Mouse (Mus musculus): Measurements from ENCODE around the gene Slc36a2. TPM values are rescaled to one million over a fixed set of nuclear protein-coding genes. Genes with fewer than 3 reads are reported as not detected.

Gene Slc36a2
- polyA plus RNA-seq, 1 experiment = 0.56 TPM

DNA sequence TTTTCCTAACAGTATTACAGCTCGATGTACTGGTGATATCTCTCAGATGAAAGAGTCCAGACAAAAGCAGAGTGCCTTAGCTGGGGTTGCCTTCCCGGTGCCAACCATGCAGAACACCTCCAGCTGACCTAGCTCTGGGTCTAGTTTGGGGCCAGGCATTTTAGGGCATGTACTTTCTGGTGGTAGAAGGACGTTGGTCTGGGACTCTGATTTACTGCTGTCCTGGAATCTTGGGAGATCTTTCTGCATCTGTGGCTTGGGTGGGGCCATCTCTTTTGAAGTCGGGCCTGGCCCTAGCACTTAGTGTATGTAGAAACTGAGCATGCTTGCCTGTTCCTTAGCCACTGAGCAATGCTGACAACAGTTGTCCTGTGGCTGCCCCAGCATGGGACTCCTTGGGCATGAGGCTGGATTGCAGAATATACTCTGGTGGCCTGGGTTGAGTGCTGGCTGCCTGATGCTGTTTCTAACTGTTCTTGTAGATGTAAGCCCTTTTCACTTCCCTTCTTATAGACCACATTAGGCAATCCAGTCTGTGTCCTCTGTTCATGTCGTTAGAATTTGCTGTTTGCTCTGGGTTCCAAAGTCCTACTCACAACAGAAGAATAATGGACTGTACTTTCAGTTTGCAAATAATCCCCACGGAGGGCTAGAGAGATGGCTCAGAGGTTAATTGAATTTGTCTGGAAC lies 23.3 kb upstream of the Slc36a2 start:
- no peaks in the 10 kb centered on the region for H3K36me3 ChIP-seq (ENCODE audit: control insufficient read depth, insufficient read depth, low read length)
- H3K27ac ChIP-seq (ENCODE audit: control insufficient read depth, insufficient read depth, low read depth, low read length) = no peak overlapping the region
- no peaks in the 10 kb centered on the region for H3K27me3 ChIP-seq (ENCODE audit: control insufficient read depth, insufficient read depth, low read length)
- H3K4me3 ChIP-seq (ENCODE audit: control insufficient read depth, low read depth, low read length) = no peak overlapping the region
- TF ChIP-seq POLR2A (IDR thresholded peaks at IDR 0.05; ENCODE audit: control insufficient read depth, low read depth, low read length) = no peak
- no peak for TF ChIP-seq CTCF (IDR thresholded peaks at IDR 0.05; ENCODE audit: control insufficient read depth, insufficient read depth, insufficient replicate concordance, low read depth, low read length)
- H3K4me1 ChIP-seq (ENCODE audit: control insufficient read depth, insufficient read depth, low read length) = peaks cover 2% of the 10 kb centered on the region; the same call in 1 of the 2 replicates

DNA sequence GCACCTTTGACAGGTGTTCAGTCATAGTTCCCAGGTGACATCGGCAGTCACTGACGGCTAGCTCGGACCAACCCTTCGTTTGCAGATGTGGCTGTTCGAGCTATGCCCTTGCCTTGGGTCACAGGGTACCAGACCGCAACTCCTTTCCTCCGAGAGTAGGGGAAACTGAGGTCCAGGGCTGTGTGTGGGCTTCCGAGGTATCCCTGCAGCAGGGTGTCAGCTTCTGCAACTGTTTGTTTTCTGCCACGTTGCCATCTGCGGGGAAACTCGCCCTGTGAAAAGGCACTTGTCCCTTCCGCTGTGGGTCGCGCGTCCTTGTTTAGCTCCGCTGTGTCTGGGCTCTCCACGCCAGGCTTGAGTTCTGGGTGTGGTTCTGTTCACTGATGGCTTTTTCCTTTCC lies 19.7 kb upstream of the Slc36a2 start:
- Histone ChIP-seq H3K4me3 (ENCODE audit: control insufficient read depth, low read depth, low read length) (peak overlapping the region; percentile 93), H3K36me3 (ENCODE audit: control insufficient read depth, insufficient read depth, low read length) (no peaks in the 10 kb centered on the region), H3K4me1 (ENCODE audit: control insufficient read depth, insufficient read depth, low read length) (peaks cover 2% of the 10 kb centered on the region; the same call in 1 of the 2 replicates), H3K27me3 (ENCODE audit: control insufficient read depth, insufficient read depth, low read length) (no peaks in the 10 kb centered on the region), H3K27ac (ENCODE audit: control insufficient read depth, insufficient read depth, low read depth, low read length) (peak overlapping the region; percentile 9; the same call in 1 of the 2 replicates)
- TF ChIP-seq CTCF (IDR thresholded peaks at IDR 0.05; ENCODE audit: control insufficient read depth, insufficient read depth, insufficient replicate concordance, low read depth, low read length) (no peak), POLR2A (IDR thresholded peaks at IDR 0.05; ENCODE audit: control insufficient read depth, low read depth, low read length) (no peak)

DNA sequence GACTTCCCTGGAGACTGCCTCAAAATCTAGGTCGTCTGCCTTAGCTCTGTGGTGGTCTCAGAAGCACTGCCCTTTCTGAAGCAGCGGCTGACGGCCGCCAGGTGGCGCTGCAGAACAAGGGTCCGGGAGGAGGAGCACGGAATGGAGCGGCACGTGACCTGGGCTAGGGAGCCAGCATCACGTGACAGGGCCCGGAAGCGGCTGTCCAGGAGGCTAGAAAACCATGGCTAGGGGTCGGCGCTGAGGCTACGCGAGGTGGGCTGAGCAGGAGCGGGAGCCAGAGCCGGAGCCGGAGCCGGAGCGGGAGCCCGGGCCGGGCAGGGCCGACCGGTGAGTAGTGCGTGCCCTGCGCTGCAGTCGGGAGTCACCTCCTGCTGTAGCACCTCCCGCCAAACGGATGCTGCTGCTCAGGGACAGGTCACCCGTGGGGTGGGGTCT lies 19.3 kb upstream of the Slc36a2 start, which contains the start of gene Slc36a1:
Gene Slc36a1, plus strand, starts transcription at position 192 of the 438 bp plus-strand sequence.
- Histone ChIP-seq H3K4me1 (ENCODE audit: control insufficient read depth, insufficient read depth, low read length) (peaks cover 2% of the 10 kb centered on the region; the same call in 1 of the 2 replicates), H3K27ac (ENCODE audit: control insufficient read depth, insufficient read depth, low read depth, low read length) (peak within 1 kb of the TSS; percentile 9; the same call in 1 of the 2 replicates), H3K36me3 (ENCODE audit: control insufficient read depth, insufficient read depth, low read length) (no peaks in the 10 kb centered on the region), H3K4me3 (ENCODE audit: control insufficient read depth, low read depth, low read length) (peak within 1 kb of the TSS; percentile 93), H3K27me3 (ENCODE audit: control insufficient read depth, insufficient read depth, low read length) (no peaks in the 10 kb centered on the region)
- TF ChIP-seq POLR2A (IDR thresholded peaks at IDR 0.05; ENCODE audit: control insufficient read depth, low read depth, low read length) = peak; percentile 61; the same call in 1 of the 2 replicates
- peak; percentile 100 for TF ChIP-seq CTCF (IDR thresholded peaks at IDR 0.05; ENCODE audit: control insufficient read depth, insufficient read depth, insufficient replicate concordance, low read depth, low read length)

DNA sequence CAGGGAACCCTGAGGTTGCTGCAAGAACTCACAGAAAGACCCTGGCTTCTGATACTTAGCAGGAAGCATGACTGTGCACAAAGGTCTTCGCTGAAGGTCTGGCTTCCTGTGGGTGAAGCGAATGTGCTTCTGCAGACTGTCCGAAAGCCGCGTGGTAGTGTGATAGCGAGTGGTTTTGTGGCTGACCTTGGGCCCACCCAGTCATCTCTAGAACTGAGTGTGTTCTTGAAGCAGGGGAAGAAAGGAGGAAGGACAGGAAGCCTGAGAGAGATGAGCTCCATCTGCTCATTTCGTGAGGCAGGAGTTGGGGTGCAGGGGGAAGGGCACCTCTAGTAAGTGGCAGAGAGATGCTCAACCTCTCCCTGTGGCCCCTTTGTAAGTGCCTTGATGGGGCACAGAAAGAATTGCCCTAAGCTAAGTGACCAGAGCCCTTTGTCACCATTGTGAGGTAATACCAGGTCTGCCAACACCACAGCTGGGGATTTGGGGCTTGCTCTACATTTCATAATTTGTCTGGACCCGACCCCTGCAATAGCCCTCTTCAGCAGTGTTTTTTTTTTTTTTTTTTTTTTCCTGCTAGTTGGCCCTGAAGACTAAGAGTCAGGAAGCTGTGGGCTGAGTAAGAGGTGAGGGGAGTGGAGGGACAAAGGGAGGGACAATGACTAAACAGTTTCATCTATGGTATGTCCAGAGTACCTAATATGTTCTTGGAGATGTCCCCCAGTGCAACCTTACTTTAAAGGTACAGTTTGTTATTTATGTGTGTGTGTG lies 13.0 kb upstream of the Slc36a2 start:
- Histone ChIP-seq H3K4me1 (ENCODE audit: control insufficient read depth, insufficient read depth, low read length) (no peaks in the 10 kb centered on the region), H3K27me3 (ENCODE audit: control insufficient read depth, insufficient read depth, low read length) (no peaks in the 10 kb centered on the region), H3K36me3 (ENCODE audit: control insufficient read depth, insufficient read depth, low read length) (no peaks in the 10 kb centered on the region), H3K27ac (ENCODE audit: control insufficient read depth, insufficient read depth, low read depth, low read length) (no peak overlapping the region), H3K4me3 (ENCODE audit: control insufficient read depth, low read depth, low read length) (peak overlapping the region; percentile 59)
- TF ChIP-seq CTCF (IDR thresholded peaks at IDR 0.05; ENCODE audit: control insufficient read depth, insufficient read depth, insufficient replicate concordance, low read depth, low read length) (no peak), POLR2A (IDR thresholded peaks at IDR 0.05; ENCODE audit: control insufficient read depth, low read depth, low read length) (no peak; the same call in 1 of the 2 replicates)

DNA sequence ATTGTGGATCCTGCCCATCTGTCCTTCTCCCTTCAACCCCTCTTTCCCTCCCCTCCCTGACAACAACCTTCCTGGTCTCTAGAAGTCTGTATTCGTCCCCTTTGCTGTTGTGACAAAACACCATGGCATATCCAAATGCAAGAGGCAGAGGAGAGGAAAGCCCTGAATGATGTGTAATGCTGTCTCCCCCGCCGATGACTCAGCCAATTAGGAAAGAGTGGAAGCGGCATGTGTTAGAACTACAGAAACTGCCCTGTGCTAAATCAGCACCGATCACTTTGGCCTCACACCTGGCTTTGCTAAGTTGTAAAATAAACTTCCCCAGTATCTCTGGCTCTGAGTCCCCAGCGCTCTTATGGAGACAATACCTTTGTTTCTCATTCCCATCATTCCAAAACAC lies 12.2 kb upstream of the Slc36a2 start:
- H3K27me3 ChIP-seq (ENCODE audit: control insufficient read depth, insufficient read depth, low read length) = no peaks in the 10 kb centered on the region
- H3K4me1 ChIP-seq (ENCODE audit: control insufficient read depth, insufficient read depth, low read length) = no peaks in the 10 kb centered on the region
- peak overlapping the region; percentile 59 for H3K4me3 ChIP-seq (ENCODE audit: control insufficient read depth, low read depth, low read length)
- TF ChIP-seq CTCF (IDR thresholded peaks at IDR 0.05; ENCODE audit: control insufficient read depth, insufficient read depth, insufficient replicate concordance, low read depth, low read length) = no peak
- TF ChIP-seq POLR2A (IDR thresholded peaks at IDR 0.05; ENCODE audit: control insufficient read depth, low read depth, low read length) = no peak
- H3K27ac ChIP-seq (ENCODE audit: control insufficient read depth, insufficient read depth, low read depth, low read length) = no peak overlapping the region
- no peaks in the 10 kb centered on the region for H3K36me3 ChIP-seq (ENCODE audit: control insufficient read depth, insufficient read depth, low read length)

DNA sequence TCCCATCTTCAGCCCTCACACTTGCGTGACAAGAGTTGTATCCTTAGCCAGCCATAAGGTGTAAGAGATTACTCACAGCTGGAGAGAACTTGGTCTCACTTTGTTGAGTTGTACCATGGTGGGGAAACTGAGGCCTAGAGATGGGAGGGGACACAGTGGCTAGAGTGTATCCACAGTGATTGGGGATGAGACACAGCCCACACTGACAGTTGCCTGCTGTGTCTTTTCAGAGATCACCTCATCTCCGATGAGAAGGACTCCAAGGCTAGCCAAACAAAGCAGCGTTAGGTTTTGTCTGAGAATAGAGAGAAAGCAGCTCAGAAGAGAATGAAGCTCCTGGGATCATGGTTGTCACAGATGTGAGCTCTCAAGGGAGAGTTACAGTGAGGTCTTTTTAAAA lies 5.3 kb upstream of the Slc36a2 start:
- Histone ChIP-seq H3K4me1 (ENCODE audit: control insufficient read depth, insufficient read depth, low read length) (peaks cover 2% of the 10 kb centered on the region; the same call in 1 of the 2 replicates), H3K27ac (ENCODE audit: control insufficient read depth, insufficient read depth, low read depth, low read length) (no peak overlapping the region), H3K4me3 (ENCODE audit: control insufficient read depth, low read depth, low read length) (no peak overlapping the region), H3K27me3 (ENCODE audit: control insufficient read depth, insufficient read depth, low read length) (no peaks in the 10 kb centered on the region), H3K36me3 (ENCODE audit: control insufficient read depth, insufficient read depth, low read length) (no peaks in the 10 kb centered on the region)
- no peak for TF ChIP-seq POLR2A (IDR thresholded peaks at IDR 0.05; ENCODE audit: control insufficient read depth, low read depth, low read length)
- no peak for TF ChIP-seq CTCF (IDR thresholded peaks at IDR 0.05; ENCODE audit: control insufficient read depth, insufficient read depth, insufficient replicate concordance, low read depth, low read length)

DNA sequence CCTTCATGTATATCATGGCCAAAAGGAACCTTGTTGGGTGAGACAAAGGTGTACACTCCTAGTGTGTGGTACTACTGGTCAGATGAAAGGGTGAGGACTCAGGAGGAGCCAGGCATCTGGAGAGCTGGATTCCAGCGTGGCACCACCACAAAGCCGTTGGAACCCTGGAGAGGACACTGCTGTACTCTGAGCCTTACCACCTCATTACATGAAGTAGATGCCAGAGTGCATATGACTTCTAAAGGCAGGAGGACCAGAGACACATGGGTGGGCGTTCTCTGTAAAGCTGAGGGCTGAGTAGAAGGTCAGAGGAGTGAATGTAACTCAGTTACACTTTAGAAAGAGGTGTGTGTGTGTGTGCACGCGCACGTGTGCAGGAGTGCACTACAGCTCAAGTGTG lies 2.9 kb upstream of the Slc36a2 start:
- H3K4me1 ChIP-seq (ENCODE audit: control insufficient read depth, insufficient read depth, low read length) = peaks cover 2% of the 10 kb centered on the region; the same call in 1 of the 2 replicates
- no peak overlapping the region for H3K27ac ChIP-seq (ENCODE audit: control insufficient read depth, insufficient read depth, low read depth, low read length)
- TF ChIP-seq POLR2A (IDR thresholded peaks at IDR 0.05; ENCODE audit: control insufficient read depth, low read depth, low read length) (no peak), CTCF (IDR thresholded peaks at IDR 0.05; ENCODE audit: control insufficient read depth, insufficient read depth, insufficient replicate concordance, low read depth, low read length) (no peak)
- H3K36me3 ChIP-seq (ENCODE audit: control insufficient read depth, insufficient read depth, low read length) = no peaks in the 10 kb centered on the region
- no peaks in the 10 kb centered on the region for H3K27me3 ChIP-seq (ENCODE audit: control insufficient read depth, insufficient read depth, low read length)
- H3K4me3 ChIP-seq (ENCODE audit: control insufficient read depth, low read depth, low read length) = no peak overlapping the region
